Mouse (Mus musculus) G1E (cell line): ENCODE results near the gene Ccr9.

Source experiments
- CTCF ChIP-seq: IDR thresholded peaks from 2 replicates; pipeline ENCODE4 v1.5.1; 2012; ENCODE audit warnings: low read depth, low read length, inconsistent platforms, mixed read lengths
- GATA1 ChIP-seq: IDR thresholded peaks from 2 replicates; pipeline ENCODE4 v1.6.1; 2012; ENCODE audit warnings: borderline replicate concordance, low read length, inconsistent platforms, mixed read lengths
- GATA2 ChIP-seq: IDR thresholded peaks from 2 replicates; pipeline ENCODE4 v1.6.1; 2012; ENCODE audit warnings: low read depth, low read length, inconsistent platforms, borderline replicate concordance
- POLR2AphosphoS5 ChIP-seq: IDR thresholded peaks from 2 replicates; pipeline ENCODE4 v1.6.1; 2012; ENCODE audit warnings: low read depth, low read length, inconsistent platforms; ENCODE audit not compliant: insufficient replicate concordance

- no peak for TF ChIP-seq CTCF
- TF ChIP-seq GATA1: no peak
- no peak for TF ChIP-seq POLR2AphosphoS5
- no peak for TF ChIP-seq GATA2
Observed at GRCm38 (mm10) chr9:123688227-123688626, 10.0 kb downstream of the Ccr9 start.
